Mouse (Mus musculus): ENCODE measurements at regions not wholly inside any gene's neighbourhood (a gene's known extent, or its start where the extent isn't known, plus 50 kb on each side); places are given as distances from the start of the nearest gene placed in this dataset.

DNA sequence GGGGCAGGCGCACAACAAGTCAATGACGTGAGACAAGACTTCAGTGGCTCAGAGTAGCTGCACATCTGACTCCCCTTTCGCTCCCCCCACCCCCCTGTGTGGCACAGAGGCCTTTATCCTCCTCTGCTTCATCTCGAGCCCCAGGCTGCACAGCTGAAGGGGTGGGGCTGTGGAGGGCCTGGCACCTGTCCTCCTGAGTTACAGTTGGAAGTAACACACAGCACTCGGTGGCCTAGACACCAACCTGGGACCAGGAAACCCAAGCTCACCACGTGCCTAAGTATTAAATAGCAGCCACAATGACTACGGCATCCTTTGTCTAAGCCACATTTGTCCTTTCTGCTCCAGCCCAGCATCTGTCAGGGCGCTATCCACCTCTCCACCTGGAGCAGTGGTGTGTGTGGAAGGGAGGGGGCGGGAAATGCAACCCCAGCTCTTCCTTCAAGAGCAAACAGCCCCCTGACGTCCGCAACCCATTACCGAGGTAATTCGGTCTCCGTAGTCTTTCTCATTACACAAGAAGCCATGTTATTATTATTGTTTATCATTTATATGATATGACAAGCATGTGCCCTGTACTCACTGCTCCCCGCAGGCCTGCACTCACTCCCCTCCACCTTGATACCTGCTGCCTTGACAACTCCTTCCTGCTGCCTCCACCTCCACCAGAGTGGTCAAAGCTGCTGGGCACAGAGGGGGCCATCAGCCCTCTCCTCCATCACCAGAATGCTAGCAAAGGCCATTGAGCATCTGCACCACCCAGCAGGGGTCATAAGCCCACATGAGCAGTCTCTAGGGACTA is 73.7 kb upstream of the Igsf21 start:
- in situ Hi-C loops (cut with MboI, MseI), result no loop called here

DNA sequence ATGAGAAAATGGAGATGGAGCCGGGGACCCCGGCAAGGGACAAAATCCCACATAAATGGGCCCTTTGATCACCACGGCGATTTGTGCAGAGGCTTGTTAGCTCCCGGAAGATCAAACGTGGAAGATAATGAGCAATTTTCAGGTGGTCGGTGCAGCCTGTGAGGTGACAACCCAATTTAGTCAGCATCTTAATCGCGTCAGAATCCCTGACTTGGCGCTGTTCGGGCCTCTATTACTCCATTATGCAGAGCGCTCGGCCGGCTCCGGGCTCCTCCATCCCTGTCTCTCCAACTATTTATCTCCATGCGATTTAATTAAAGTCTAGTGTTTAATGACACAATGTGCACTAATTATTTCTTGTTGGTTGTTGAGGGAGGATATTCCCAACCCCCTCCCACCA is 66.1 kb upstream of the Igsf21 start:
- in situ Hi-C loops (cut with MboI, MseI), result no loop called here

DNA sequence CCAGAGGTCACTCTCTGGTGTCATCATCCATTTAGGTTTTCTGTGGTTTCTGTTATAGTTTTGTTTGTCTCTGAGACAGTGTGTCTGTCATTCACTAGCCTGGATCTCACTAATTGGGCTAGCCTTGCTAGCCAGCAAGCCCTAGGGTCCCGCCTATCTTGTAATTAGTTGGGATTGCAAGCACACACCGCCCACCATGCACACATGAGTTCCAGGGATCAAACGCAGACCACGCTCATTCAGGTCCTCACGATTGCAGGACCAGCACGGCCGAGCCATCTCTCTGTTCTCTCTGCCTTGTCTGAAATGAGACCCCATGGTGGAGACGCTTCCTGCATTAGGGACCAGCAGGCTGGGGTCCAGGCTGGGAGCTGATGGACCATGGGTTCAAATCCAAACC is 60.9 kb upstream of the Igsf21 start:
- in situ Hi-C loops (cut with MboI, MseI), result no loop called here

DNA sequence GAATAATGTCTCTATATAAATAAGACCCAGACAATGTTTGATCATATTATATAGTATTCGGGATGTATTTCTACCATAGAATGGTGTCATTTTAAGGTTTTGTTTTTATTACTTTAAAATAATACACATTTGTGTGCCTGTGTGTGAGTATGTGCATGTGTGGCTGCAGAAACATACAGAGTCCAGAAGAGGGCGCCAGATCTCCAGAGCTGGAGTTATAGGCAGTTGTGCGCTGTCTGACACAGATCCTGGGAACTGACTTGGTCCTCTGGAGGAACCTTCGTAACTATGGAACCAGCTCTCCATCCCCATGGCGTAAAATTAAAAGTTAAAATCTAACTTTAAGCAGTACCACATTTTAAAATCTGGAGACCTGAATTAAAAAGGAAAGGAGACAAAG is 58.4 kb upstream of the Igsf21 start:
- in situ Hi-C loops (cut with MboI, MseI), result no loop called here

DNA sequence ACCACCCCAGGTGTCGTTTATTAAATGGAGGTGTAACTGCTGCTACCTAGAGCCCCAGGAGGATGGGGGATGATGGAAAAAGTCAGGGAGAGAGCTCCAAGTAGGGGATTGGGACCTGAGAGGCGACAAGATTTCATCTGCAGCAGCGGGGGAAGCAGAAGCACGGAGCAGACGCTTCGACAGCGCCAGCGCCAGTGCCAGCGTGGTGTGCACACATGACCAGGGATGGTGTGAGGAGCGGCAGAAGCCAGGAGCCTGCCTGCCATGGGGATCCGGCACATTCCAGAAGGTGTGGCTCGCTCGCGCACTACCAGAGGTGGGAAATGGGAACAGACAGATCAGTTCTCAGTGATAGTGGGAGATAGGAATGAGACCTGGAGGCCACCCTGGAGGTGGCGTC is 55.1 kb upstream of the Igsf21 start:
- in situ Hi-C loops (cut with MboI, MseI), result no loop called here

DNA sequence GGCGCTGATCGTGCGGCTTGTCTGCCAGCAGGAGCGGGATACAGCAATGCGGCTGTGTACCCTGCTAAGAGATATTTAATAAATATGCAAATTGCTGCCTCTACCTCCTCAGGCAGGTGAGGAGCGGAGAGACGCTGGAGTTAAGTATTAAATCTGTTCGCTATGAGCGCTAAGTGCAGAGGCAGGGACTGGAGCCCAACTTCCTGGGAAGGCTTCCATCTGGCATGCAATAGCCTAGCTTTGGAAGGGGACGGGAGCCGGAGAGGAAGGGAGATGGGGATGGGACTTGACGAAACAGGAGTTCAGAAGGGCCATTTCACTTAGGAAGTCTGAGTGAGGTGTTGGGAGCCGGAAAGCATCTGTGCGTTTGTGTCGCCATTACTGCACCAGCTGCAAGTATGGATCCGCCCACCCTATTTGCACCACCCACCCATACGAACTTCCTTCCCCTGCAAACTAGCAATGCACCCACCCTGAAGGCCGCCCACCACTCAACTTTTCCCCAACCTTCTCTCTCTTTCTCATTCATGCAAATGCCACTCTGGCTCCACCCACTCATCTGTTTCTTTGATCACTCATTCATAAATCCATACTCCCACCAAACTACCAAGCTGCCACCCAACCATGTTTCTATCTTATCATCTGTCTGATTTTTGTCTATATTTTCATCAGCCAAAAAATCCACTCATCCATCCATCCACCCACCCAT is 51.5 kb upstream of the Igsf21 start:
- in situ Hi-C loops (cut with MboI, MseI), result no loop called here
